Mouse (Mus musculus) colon, adult 2 months (tissue): ENCODE data around the gene Wfdc3. TPM values are rescaled to one million over a fixed set of nuclear protein-coding genes. Genes with fewer than 3 reads are reported as not detected.

ENCODE experiments used
- polyA plus RNA-seq: library from polyadenylated mRNA; depleted of rRNA; stranded (reverse); fragments of >200 nt; gene quantifications from 2 replicates; pipeline ENCODE4 v1.2.3, GENCODE M21; 2012; rRNA removed

The Wfdc3 gene
- polyA plus RNA-seq = 0.28 and 0.84 TPM in 2 replicates

GRCm38 (mm10) chr2:164745843-164746479, at the start of gene Wfdc3, which contains the start of gene Dnttip1:
TSS of gene Wfdc3 (minus strand) at chr2:164745931.
TSS of gene Dnttip1 (plus strand) at chr2:164745983.

GRCm38 (mm10) chr2:164785481-164786387, 40.0 kb upstream of the Wfdc3 start, which contains the start of gene Snx21:
TSS of gene Snx21 (plus strand) at chr2:164785823.

GRCm38 (mm10) chr2:164779481-164780086, 33.9 kb upstream of the Wfdc3 start, which contains the start of gene Tnnc2:
TSS of gene Tnnc2 (minus strand) at chr2:164779967.

GRCm38 (mm10) chr2:164769258-164770037, 23.7 kb upstream of the Wfdc3 start, which contains the start of gene Ube2c:
TSS of gene Ube2c (plus strand) at chr2:164769898.

GRCm38 (mm10) chr2:164715005-164715404, 30.7 kb downstream of the Wfdc3 start, which contains the start of gene Spint5:
TSS of gene Spint5 (plus strand) at chr2:164715305.

GRCm38 (mm10) chr2:164698201-164698600, 47.5 kb downstream of the Wfdc3 start, which contains the start of gene Spint4:
TSS of gene Spint4 (plus strand) at chr2:164698501.

GRCm38 (mm10) chr2:164684807-164685206, 60.9 kb downstream of the Wfdc3 start, which contains the start of gene Wfdc13:
TSS of gene Wfdc13 (plus strand) at chr2:164685107.

Other genes with a start within 250 kb of the Wfdc3 start
- gene Pigt, start 248.4 kb downstream of the Wfdc3 start, polyA plus RNA-seq = 181 and 196 TPM in 2 replicates
- 715 and 811 TPM in 2 replicates for gene Wfdc2, start 183.5 kb downstream of the Wfdc3 start, polyA plus RNA-seq
- gene Spint3, start 172.5 kb downstream of the Wfdc3 start, polyA plus RNA-seq = not detected in 2 replicates
- gene Wfdc6a, start 160.5 kb downstream of the Wfdc3 start, polyA plus RNA-seq = 0.16 TPM in 2 replicates
- gene Eppin, start 152.3 kb downstream of the Wfdc3 start, polyA plus RNA-seq = not detected in 2 replicates
- 0.15 TPM in 1 of 2 replicates, not detected in the other for gene Wfdc6b, start 132.4 kb downstream of the Wfdc3 start, polyA plus RNA-seq
- 0.31 and 0.35 TPM in 2 replicates for gene Wfdc8, start 132.3 kb downstream of the Wfdc3 start, polyA plus RNA-seq
- 0.13 and 0.16 TPM in 2 replicates for gene Wfdc16, start 107.1 kb downstream of the Wfdc3 start, polyA plus RNA-seq
- not detected in 2 replicates for gene Wfdc10, start 89.9 kb downstream of the Wfdc3 start, polyA plus RNA-seq
- not detected in 2 replicates for gene Wfdc9, start 89.3 kb downstream of the Wfdc3 start, polyA plus RNA-seq
- not detected in 2 replicates for gene Wfdc11, start 71.8 kb downstream of the Wfdc3 start, polyA plus RNA-seq
- gene Wfdc13, start 60.8 kb downstream of the Wfdc3 start, polyA plus RNA-seq = 0.28 and 0.73 TPM in 2 replicates
- not detected in 2 replicates for gene Spint4, start 47.4 kb downstream of the Wfdc3 start, polyA plus RNA-seq
- gene Spint5, start 30.6 kb downstream of the Wfdc3 start, polyA plus RNA-seq = not detected in 2 replicates
- 60.0 and 89.4 TPM in 2 replicates for gene Dnttip1, start 52 bp upstream of the Wfdc3 start, polyA plus RNA-seq
- gene Ube2c, start 24.0 kb upstream of the Wfdc3 start, polyA plus RNA-seq = 65.5 and 79.7 TPM in 2 replicates
- gene Tnnc2, start 34.0 kb upstream of the Wfdc3 start, polyA plus RNA-seq = not detected in 2 replicates
- gene Snx21, start 39.9 kb upstream of the Wfdc3 start, polyA plus RNA-seq = 34.1 and 41.6 TPM in 2 replicates
- gene Acot8, start 59.0 kb upstream of the Wfdc3 start, polyA plus RNA-seq = 134 and 139 TPM in 2 replicates
- 3.4 and 3.5 TPM in 2 replicates for gene Zswim3, start 59.2 kb upstream of the Wfdc3 start, polyA plus RNA-seq
- 10.5 and 11.5 TPM in 2 replicates for gene Zswim1, start 76.8 kb upstream of the Wfdc3 start, polyA plus RNA-seq
- not detected in 2 replicates for gene Spata25, start 82.6 kb upstream of the Wfdc3 start, polyA plus RNA-seq
- 320 and 357 TPM in 2 replicates for gene Ctsa, start 86.9 kb upstream of the Wfdc3 start, polyA plus RNA-seq
- gene Neurl2, start 87.5 kb upstream of the Wfdc3 start, polyA plus RNA-seq = 5.2 and 7.2 TPM in 2 replicates
- gene Pltp, start 111.8 kb upstream of the Wfdc3 start, polyA plus RNA-seq = 82.0 and 82.9 TPM in 2 replicates
- 29.5 and 36.3 TPM in 2 replicates for gene Pcif1, start 133.4 kb upstream of the Wfdc3 start, polyA plus RNA-seq
- gene Zfp335, start 165.8 kb upstream of the Wfdc3 start, polyA plus RNA-seq = 34.2 and 35.7 TPM in 2 replicates
- 4.4 and 4.7 TPM in 2 replicates for gene Mmp9, start 194.8 kb upstream of the Wfdc3 start, polyA plus RNA-seq
- 0.90 and 1.1 TPM in 2 replicates for gene Slc12a5, start 214.9 kb upstream of the Wfdc3 start, polyA plus RNA-seq